17 mouse cellular contexts compared by ENCODE assay signal in the genomic region with DNA sequence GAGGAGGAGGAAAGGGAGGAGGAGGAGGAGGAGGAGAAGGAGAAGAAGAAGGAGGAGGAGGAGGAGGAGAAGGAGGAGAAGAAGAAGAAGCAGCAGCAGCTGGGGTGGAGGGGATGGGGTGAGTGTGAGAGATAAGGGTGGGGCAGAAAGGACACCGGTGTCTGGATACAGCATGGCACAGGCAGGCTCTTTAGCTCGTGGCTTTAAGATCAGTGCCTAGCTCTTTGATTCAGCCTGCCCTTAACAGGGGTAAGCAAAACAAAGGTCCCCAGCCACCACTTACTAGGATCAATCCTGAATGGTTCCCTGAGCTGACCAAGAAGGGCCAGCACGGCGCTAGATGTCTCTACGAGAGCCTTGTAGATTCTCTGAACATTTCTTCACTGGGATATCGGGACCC. TPM values are rescaled to one million over a fixed set of nuclear protein-coding genes. Genes with fewer than 3 reads are reported as not detected.
DNase-seq lines count a peak whose midpoint lies in the region; ATAC-seq lines count a peak whose summit lies in the region.
"Had no signal": no experiment of that assay in that cellular context is flagged by ENCODE, and none has a peak within 500 bp of the region (broad histone marks: within the 10 kb centered on the region; RNA-seq: fewer than 3 reads in every experiment).

No protein-coding gene starts in this region.

- H3K27me3 ChIP-seq in forebrain, embryonic 15.5 days = peaks cover 5% of the 10 kb centered on the region; the same call in 1 of the 2 replicates
- H3K27me3 ChIP-seq in forebrain, embryonic 16.5 days (replicated peaks; ENCODE audit: control insufficient read depth, insufficient read depth, low read length) = no peaks in the 10 kb centered on the region
- no peaks in the 10 kb centered on the region for H3K27me3 ChIP-seq in midbrain, embryonic 11.5 days (ENCODE audit: control insufficient read depth, insufficient read depth, low read length)
- no peaks in the 10 kb centered on the region; the same call in none of the 2 replicates for H3K27me3 ChIP-seq in midbrain, embryonic 15.5 days (replicated peaks)

- H3K36me3 ChIP-seq in forebrain, embryonic 15.5 days = no peaks in the 10 kb centered on the region
- H3K36me3 ChIP-seq in forebrain, embryonic 16.5 days (ENCODE audit: control insufficient read depth, insufficient read depth) = no peaks in the 10 kb centered on the region
- no peaks in the 10 kb centered on the region for H3K36me3 ChIP-seq in midbrain, embryonic 11.5 days (ENCODE audit: control insufficient read depth, insufficient read depth, low read length)
- no peaks in the 10 kb centered on the region for H3K36me3 ChIP-seq in midbrain, embryonic 15.5 days (replicated peaks)
- H3K36me3 ChIP-seq: embryonic facial prominence, embryonic 12.5 days; embryonic facial prominence, embryonic 15.5 days; hindbrain, embryonic 13.5 days had no signal

- peaks cover 19% of the 10 kb centered on the region for H3K4me1 ChIP-seq in forebrain, embryonic 15.5 days
- H3K4me1 ChIP-seq in forebrain, embryonic 16.5 days (replicated peaks; ENCODE audit: control insufficient read depth, insufficient read depth, low read length) = peaks cover 23% of the 10 kb centered on the region
- peaks cover 21% of the 10 kb centered on the region for H3K4me1 ChIP-seq in midbrain, embryonic 11.5 days (ENCODE audit: control insufficient read depth, insufficient read depth, low read length)
- peaks cover 11% of the 10 kb centered on the region for H3K4me1 ChIP-seq in midbrain, embryonic 15.5 days

- no peak overlapping the region for H3K4me3 ChIP-seq in forebrain, embryonic 15.5 days
- H3K4me3 ChIP-seq in forebrain, embryonic 16.5 days (replicated peaks; ENCODE audit: low read length) = no peak overlapping the region
- H3K4me3 ChIP-seq in midbrain, embryonic 11.5 days (ENCODE audit: low read depth, low read length) = no peak overlapping the region
- H3K4me3 ChIP-seq in midbrain, embryonic 15.5 days = no peak overlapping the region
- H3K4me3 ChIP-seq: embryonic facial prominence, embryonic 12.5 days; embryonic facial prominence, embryonic 15.5 days; gastrocnemius, adult 2 months; hindbrain, embryonic 13.5 days had no signal

- WGBS in forebrain, embryonic 15.5 days = 50% methylated on average over 6 of the region's 6 CpGs
- 49% methylated on average over 6 of the region's 6 CpGs for WGBS in forebrain, embryonic 16.5 days
- 41% methylated on average over 6 of the region's 6 CpGs for WGBS in midbrain, embryonic 11.5 days
- WGBS in midbrain, embryonic 15.5 days = 43% methylated on average over 6 of the region's 6 CpGs

- H3K27ac ChIP-seq in forebrain, embryonic 15.5 days (replicated peaks) = 0 out of 2 replicates have a peak overlapping the region, but pooled peaks have one; percentile 2
- no peak overlapping the region; the same call in 1 of the 2 replicates for H3K27ac ChIP-seq in forebrain, embryonic 16.5 days (ENCODE audit: low read length)
- H3K27ac ChIP-seq in midbrain, embryonic 11.5 days (ENCODE audit: low read depth, low read length) = no peak overlapping the region
- no peak overlapping the region for H3K27ac ChIP-seq in midbrain, embryonic 15.5 days
- H3K27ac ChIP-seq: embryonic facial prominence, embryonic 12.5 days; embryonic facial prominence, embryonic 15.5 days; gastrocnemius, adult 2 months; hindbrain, embryonic 13.5 days; hindbrain, postnatal 0 days had no signal

- H3K9me3 ChIP-seq in forebrain, embryonic 15.5 days = no peaks in the 10 kb centered on the region
- no peaks in the 10 kb centered on the region for H3K9me3 ChIP-seq in forebrain, embryonic 16.5 days (ENCODE audit: control insufficient read depth, low read length)
- no peaks in the 10 kb centered on the region for H3K9me3 ChIP-seq in midbrain, embryonic 11.5 days (ENCODE audit: control insufficient read depth, low read length)
- H3K9me3 ChIP-seq in midbrain, embryonic 15.5 days = no peaks in the 10 kb centered on the region
- H3K9me3 ChIP-seq: embryonic facial prominence, embryonic 12.5 days; embryonic facial prominence, embryonic 15.5 days; hindbrain, embryonic 13.5 days had no signal

- peak; percentile 6 for DNase-seq in embryo, embryonic 10.5 days (ENCODE audit: low spot score)
- no peak for DNase-seq in embryo, embryonic 9.5 days (ENCODE audit: extremely low spot score)
- peak; percentile 90 for DNase-seq in midbrain, embryonic 11.5 days (ENCODE audit: low spot score, missing footprints)
- DNase-seq: heart, adult 11 months had no signal

- no peak overlapping the region for H3K4me2 ChIP-seq in forebrain, embryonic 15.5 days (replicated peaks)
- no peak overlapping the region for H3K4me2 ChIP-seq in forebrain, embryonic 16.5 days (ENCODE audit: low read length)
- H3K4me2 ChIP-seq in midbrain, embryonic 11.5 days = no peak overlapping the region
- no peak overlapping the region for H3K4me2 ChIP-seq in midbrain, embryonic 15.5 days
- H3K4me2 ChIP-seq: embryonic facial prominence, embryonic 12.5 days; embryonic facial prominence, embryonic 15.5 days; heart, embryonic 11.5 days; hindbrain, embryonic 13.5 days had no signal

- ATAC-seq in forebrain, embryonic 15.5 days (replicated peaks) = no peak
- no peak for ATAC-seq in forebrain, embryonic 16.5 days
- ATAC-seq in midbrain, embryonic 11.5 days (ENCODE audit: low FRiP score) = no peak
- no peak for ATAC-seq in midbrain, embryonic 15.5 days (replicated peaks)
- ATAC-seq: activated CD4-positive, CD25-positive, alpha-beta regulatory T cell, adult 4 months; inflammation-experienced regulatory T-cells, adult 6 months; intestine, embryonic 16.5 days had no signal

- no peak overlapping the region for H3K9ac ChIP-seq in forebrain, embryonic 15.5 days (replicated peaks)
- H3K9ac ChIP-seq in forebrain, embryonic 16.5 days (replicated peaks; ENCODE audit: low read depth, low read length) = no peak overlapping the region
- H3K9ac ChIP-seq in midbrain, embryonic 11.5 days (ENCODE audit: low read length) = no peak overlapping the region
- no peak overlapping the region for H3K9ac ChIP-seq in midbrain, embryonic 15.5 days
- H3K9ac ChIP-seq: embryonic facial prominence, embryonic 12.5 days; embryonic facial prominence, embryonic 15.5 days; forebrain, postnatal 0 days; hindbrain, embryonic 13.5 days had no signal

RNA-seq across cellular contexts. Expression of a gene that starts 16.1 kb away (rescaled TPM):
- polyA plus RNA-seq in forebrain, embryonic 15.5 days (2015; fragmentation: Nextera tagmentation; extraction: Ambion mirVana) = 4.5 and 6.2 TPM in 2 replicates
- 5.9 and 6.1 TPM in 2 replicates for polyA plus RNA-seq in forebrain, embryonic 16.5 days (2015; fragmentation: Nextera tagmentation; extraction: Ambion mirVana)
- 0.11 and 0.19 TPM in 2 replicates for polyA plus RNA-seq in midbrain, embryonic 11.5 days (2014; fragmentation: Nextera tagmentation; extraction: Ambion mirVana)
- polyA plus RNA-seq in midbrain, embryonic 15.5 days (2015; fragmentation: Nextera tagmentation; extraction: Ambion mirVana) = 0.79 and 1.5 TPM in 2 replicates
- polyA plus RNA-seq: activated CD4-positive, CD25-positive, alpha-beta regulatory T cell, adult 4 months; inflammation-experienced regulatory T-cells, adult 6 months had no signal

RNA-seq across cellular contexts. Expression of a gene that starts 58.7 kb away (rescaled TPM):
- 5.2 and 5.7 TPM in 2 replicates for polyA plus RNA-seq in forebrain, embryonic 15.5 days (2015; fragmentation: Nextera tagmentation; extraction: Ambion mirVana)
- polyA plus RNA-seq in forebrain, embryonic 16.5 days (2015; fragmentation: Nextera tagmentation; extraction: Ambion mirVana) = 5.1 and 6.1 TPM in 2 replicates
- 14.0 and 15.0 TPM in 2 replicates for polyA plus RNA-seq in midbrain, embryonic 11.5 days (2014; fragmentation: Nextera tagmentation; extraction: Ambion mirVana)
- polyA plus RNA-seq in midbrain, embryonic 15.5 days (2015; fragmentation: Nextera tagmentation; extraction: Ambion mirVana) = 7.9 and 8.0 TPM in 2 replicates
- polyA plus RNA-seq: activated CD4-positive, CD25-positive, alpha-beta regulatory T cell, adult 4 months; inflammation-experienced regulatory T-cells, adult 6 months had no signal
